Mouse (Mus musculus) ES-E14 (cell line): ENCODE results near the gene Fancc. TPM values are rescaled to one million over a fixed set of nuclear protein-coding genes. Genes with fewer than 3 reads are reported as not detected.

Experiments used
- DNase-seq: peaks from one replicate; pipeline ENCODE4 v3.0.0-alpha.2; 2013; ENCODE audit warnings: low read depth, low spot score
- H3K27ac ChIP-seq: 2 replicates; pipeline ENCODE4 v1.5.1; 2012; ENCODE audit warnings: low read depth, mild to moderate bottlenecking, low read length, moderate library complexity, mixed read lengths; ENCODE audit not compliant: poor library complexity, insufficient read depth, severe bottlenecking
- H3K36me3 ChIP-seq: 2 replicates; pipeline ENCODE4 v1.6.1; 2012; ENCODE audit warnings: mild to moderate bottlenecking, low read length, moderate library complexity, mixed read lengths; ENCODE audit not compliant: control insufficient read depth, poor library complexity, insufficient read depth, severe bottlenecking
- H3K4me1 ChIP-seq, 2 experiments: fragments of 150-350 bp in 1 of 2; sonication (generic) in 1 of 2; 2 replicates each; pipeline ENCODE4 v1.6.1; 2012; ENCODE audit warnings: low read length in 2 of 2, mild to moderate bottlenecking in 1 of 2, mixed read lengths in 1 of 2; ENCODE audit not compliant: control insufficient read depth in 2 of 2, insufficient read depth in 2 of 2, poor library complexity in 1 of 2
- H3K4me3 ChIP-seq, 2 experiments: fragments of 150-350 bp in 1 of 2; sonication (generic) in 1 of 2; 2 replicates each; pipeline ENCODE4 v1.5.1; 2012; ENCODE audit warnings: low read length in 2 of 2, low read depth in 1 of 2, mild to moderate bottlenecking in 1 of 2, mixed read lengths in 1 of 2; ENCODE audit not compliant: insufficient read depth in 1 of 2, poor library complexity in 1 of 2, severe bottlenecking in 1 of 2
- H3K9ac ChIP-seq: 2 replicates; pipeline ENCODE4 v1.6.1; 2012; ENCODE audit warnings: low read depth, mild to moderate bottlenecking, low read length, mixed read lengths; ENCODE audit not compliant: poor library complexity, insufficient read depth, severe bottlenecking
- H3K9me3 ChIP-seq: fragments of 150-350 bp; sonication (generic); 2 replicates; pipeline ENCODE4 v1.6.1; 2012; ENCODE audit warnings: low read depth, mild to moderate bottlenecking, low read length; ENCODE audit not compliant: control insufficient read depth, insufficient read depth
- CHD2 ChIP-seq: IDR thresholded peaks from 2 replicates; pipeline ENCODE4 v1.6.1; 2014; ENCODE audit warnings: mild to moderate bottlenecking, low read depth, low read length, inconsistent platforms
- HCFC1 ChIP-seq: IDR thresholded peaks from 2 replicates; pipeline ENCODE4 v1.6.1; 2012; ENCODE audit warnings: low read length, inconsistent platforms, borderline replicate concordance; ENCODE audit not compliant: insufficient read depth
- MAFK ChIP-seq: IDR thresholded peaks from 2 replicates; pipeline ENCODE4 v1.6.1; 2014; ENCODE audit warnings: mild to moderate bottlenecking, low read depth, low read length, inconsistent platforms; ENCODE audit not compliant: insufficient read depth
- ZC3H11A ChIP-seq: IDR thresholded peaks from 2 replicates; pipeline ENCODE4 v1.6.1; 2012; ENCODE audit warnings: low read depth, mild to moderate bottlenecking, inconsistent platforms, low read length, borderline replicate concordance
- ZNF384 ChIP-seq: IDR thresholded peaks from 2 replicates; pipeline ENCODE4 v1.6.1; 2012; ENCODE audit warnings: low read depth, low read length, inconsistent platforms
- in situ Hi-C, 2 experiments: fragments of 600-800 bp; cut with MboI; formaldehyde crosslinking; loops; one replicate each; pipeline ENCODE4 v1.15.1; 2025; ENCODE audit warnings: low sequenced_read_pairs in 2 of 2, inconsistent platforms in 1 of 2; ENCODE audit not compliant: unreplicated experiment in 2 of 2
- total RNA-seq: library from RNA; depleted of rRNA; stranded (reverse); fragments of 300-350 nt; gene quantifications from 2 replicates; pipeline ENCODE4 v1.2.3, GENCODE M21; 2012

Fancc gene
- total RNA-seq, 1 experiment: 9.4 TPM

DNA sequence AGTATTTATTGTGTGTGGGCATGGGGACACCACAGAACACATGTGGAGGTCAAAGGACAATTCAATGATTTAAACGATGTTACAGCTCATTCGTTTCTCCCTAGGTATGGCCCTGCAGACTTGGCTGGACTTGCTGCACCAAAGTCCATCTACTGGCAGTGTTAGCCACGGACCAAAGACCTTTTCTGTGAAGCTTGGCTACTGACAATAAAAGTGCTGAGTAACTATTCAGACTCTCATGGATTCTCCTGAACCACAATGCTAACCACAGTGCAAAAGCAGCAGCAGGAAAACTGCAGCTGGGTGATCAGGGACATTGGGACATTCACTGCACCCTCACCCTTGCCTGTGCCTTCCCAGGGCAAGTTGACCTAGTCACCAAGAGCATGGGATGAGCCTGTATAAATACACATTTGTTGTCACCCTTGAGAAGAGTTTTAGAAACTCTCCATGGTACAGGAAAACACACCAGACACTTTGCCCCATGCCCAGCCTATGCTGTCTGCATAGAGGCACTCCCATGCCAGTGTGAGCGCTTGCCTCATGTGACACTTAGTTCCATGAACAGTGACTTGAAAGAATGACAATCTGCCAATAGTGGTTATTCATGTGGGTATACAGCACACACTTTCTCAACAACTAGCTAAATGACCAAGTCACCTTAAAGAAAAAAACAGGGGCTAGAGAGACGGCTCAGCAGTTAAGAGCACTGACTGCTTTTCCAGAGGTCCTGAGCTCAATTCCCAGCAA, 151.4 kb downstream of the Fancc start:
- H3K27ac ChIP-seq: no peak overlapping the region
- no peak for DNase-seq
- no peaks in the 10 kb centered on the region for H3K4me1 ChIP-seq
- H3K9me3 ChIP-seq: no peaks in the 10 kb centered on the region
- no peak overlapping the region for H3K9ac ChIP-seq
- H3K4me3 ChIP-seq: no peak overlapping the region
- in situ Hi-C loops: loop anchor here in 1 of 2 experiments (25.0 kb wide), 1 partner anchor 308 kb away; no protein-coding TSS in a partner anchor
- TF ChIP-seq ZC3H11A (no peak), ZNF384 (no peak), CHD2 (no peak), HCFC1 (no peak), MAFK (no peak)
- H3K36me3 ChIP-seq: no peaks in the 10 kb centered on the region

GRCm38 (mm10) chr13:63344481-63344880, 152.6 kb downstream of the Fancc start:
- TF ChIP-seq CHD2 (no peak), MAFK (no peak), ZC3H11A (no peak), ZNF384 (no peak), HCFC1 (no peak)
- in situ Hi-C loops: loop anchor here in 1 of 2 experiments (25.0 kb wide), 1 partner anchor 307 kb away; no protein-coding TSS in a partner anchor
- Histone ChIP-seq H3K9ac (no peak overlapping the region), H3K9me3 (no peaks in the 10 kb centered on the region), H3K4me1 (no peaks in the 10 kb centered on the region), H3K36me3 (no peaks in the 10 kb centered on the region), H3K4me3 (no peak overlapping the region), H3K27ac (no peak overlapping the region)
- DNase-seq: no peak

- in situ Hi-C loops: loop anchor here in 1 of 2 experiments (25.0 kb wide), 1 partner anchor 305 kb away; no protein-coding TSS in a partner anchor
- TF ChIP-seq ZC3H11A (no peak), CHD2 (no peak), ZNF384 (no peak), HCFC1 (no peak), MAFK (no peak)
- Histone ChIP-seq H3K4me1 (no peaks in the 10 kb centered on the region), H3K36me3 (no peaks in the 10 kb centered on the region), H3K27ac (no peak overlapping the region), H3K9ac (no peak overlapping the region), H3K4me3 (no peak overlapping the region), H3K9me3 (no peaks in the 10 kb centered on the region)
- no peak for DNase-seq
These were observed 154.3 kb downstream of the Fancc start for GRCm38 (mm10) chr13:63342781-63343180.

DNA sequence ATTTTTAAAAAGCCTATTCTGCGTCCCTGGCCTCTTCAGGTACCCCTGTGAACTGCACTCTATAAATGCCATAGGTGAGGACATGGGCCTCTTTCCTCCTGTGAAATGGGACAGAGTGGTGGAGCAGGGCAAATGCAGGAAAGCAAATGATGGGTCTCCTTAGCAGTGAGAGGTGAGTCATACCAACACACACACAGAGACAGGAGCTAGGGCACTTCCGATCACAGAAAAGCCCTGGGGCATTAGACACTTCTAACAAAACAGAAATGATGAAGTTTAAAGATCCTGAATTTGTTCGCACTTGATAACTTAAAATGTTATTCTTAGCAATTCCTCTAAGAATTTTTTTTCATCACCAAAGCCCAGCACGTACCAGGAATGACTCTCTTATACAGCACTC, 157.1 kb downstream of the Fancc start:
- in situ Hi-C loops: loop anchor here (10.0 to 25.0 kb wide), 2 partner anchors 295 to 303 kb away; no protein-coding TSS in a partner anchor

More for the DNA sequence above, 157.1 kb downstream of the Fancc start:
- TF ChIP-seq HCFC1 (no peak), ZC3H11A (no peak), MAFK (no peak), CHD2 (no peak), ZNF384 (no peak)
- Histone ChIP-seq H3K9me3 (no peaks in the 10 kb centered on the region), H3K4me3 (no peak overlapping the region), H3K4me1 (no peaks in the 10 kb centered on the region), H3K9ac (no peak overlapping the region), H3K27ac (no peak overlapping the region), H3K36me3 (no peaks in the 10 kb centered on the region)
- DNase-seq: no peak
